Mouse (Mus musculus) forebrain, postnatal 0 days (tissue): ENCODE measurements at regions not wholly inside any gene's neighbourhood (a gene's known extent, or its start where the extent isn't known, plus 50 kb on each side); places are given as distances from the start of the nearest gene placed in this dataset.

ENCODE experiments used
- ATAC-seq: fragments of 200-750 bp; cut with Nextera tagmentation; 2 replicates; pipeline ENCODE4 v1.8.0; 2017; ENCODE audit warnings: mild to moderate bottlenecking, moderate library complexity
- DNase-seq: peaks from one replicate; pipeline ENCODE4 v3.0.0-alpha.2; 2015
- H3K27ac ChIP-seq: fragments of 300-500 bp; sonication (generic); 2 replicates; pipeline ENCODE4 v1.5.1; 2014; ENCODE audit warnings: low read depth, mild to moderate bottlenecking, antibody characterized with exemption, low read length, moderate library complexity, mixed read lengths
- H3K27me3 ChIP-seq: fragments of 300-500 bp; sonication (generic); 2 replicates; pipeline ENCODE4 v1.6.1; 2014; ENCODE audit warnings: mild to moderate bottlenecking, low read length, mixed read lengths; ENCODE audit not compliant: insufficient read depth
- H3K36me3 ChIP-seq: fragments of 300-500 bp; sonication (generic); 2 replicates; pipeline ENCODE4 v1.6.1; 2014; ENCODE audit warnings: mild to moderate bottlenecking, moderate library complexity; ENCODE audit not compliant: insufficient read depth
- H3K4me1 ChIP-seq: fragments of 300-500 bp; sonication (generic); 2 replicates; pipeline ENCODE4 v1.6.1; 2014; ENCODE audit warnings: antibody characterized with exemption; ENCODE audit not compliant: insufficient read depth
- H3K4me2 ChIP-seq: fragments of 300-500 bp; sonication (generic); 2 replicates; pipeline ENCODE4 v1.6.1; 2014; ENCODE audit warnings: low read depth, mild to moderate bottlenecking, moderate library complexity
- H3K4me3 ChIP-seq: fragments of 300-500 bp; sonication (generic); 2 replicates; pipeline ENCODE4 v1.5.1; 2014; ENCODE audit warnings: low read depth, low read length, mixed read lengths
- H3K9ac ChIP-seq: fragments of 300-500 bp; sonication (generic); 2 replicates; pipeline ENCODE4 v1.6.1; 2014; ENCODE audit warnings: mild to moderate bottlenecking
- H3K9me3 ChIP-seq: fragments of 300-500 bp; sonication (generic); 2 replicates; pipeline ENCODE4 v1.6.1; 2016; ENCODE audit warnings: low read length
- CTCF ChIP-seq: sonication (generic); IDR thresholded peaks from 2 replicates; pipeline ENCODE4 v1.5.1; 2016; ENCODE audit warnings: antibody characterized with exemption, control low read depth, low read depth
- WGBS: fragments of 180-500 bp; shearing (Covaris S2); extraction: QIAGEN DNeasy Blood & Tissue Kit; methylation state at CpG from one replicate; pipeline ENCODE4 v1.1.7; 2014; 5-methylcytosine and 5-hydroxymethylcytosine counted together

GRCm38 (mm10) chr5:4498425-4498824, 259.4 kb downstream of the Fzd1 start:
- no peak overlapping the region for H3K27ac ChIP-seq
- H3K4me1 ChIP-seq = peaks cover 4% of the 10 kb centered on the region; the same call in 1 of the 2 replicates

GRCm38 (mm10) chr5:4496907-4497200, 261.0 kb downstream of the Fzd1 start:
- DNase-seq (no peak), ATAC-seq (no peak)
- H3K9ac ChIP-seq = no peak overlapping the region
- H3K27me3 ChIP-seq = no peaks in the 10 kb centered on the region
- peaks cover 4% of the 10 kb centered on the region; the same call in 1 of the 2 replicates for H3K4me1 ChIP-seq
- H3K4me3 ChIP-seq = no peak overlapping the region
- WGBS = 16% methylated on average over 3 of the region's 3 CpGs
- H3K27ac ChIP-seq = no peak overlapping the region
- peak overlapping the region; percentile 27 for H3K4me2 ChIP-seq
- TF ChIP-seq CTCF = no peak
- no peaks in the 10 kb centered on the region for H3K36me3 ChIP-seq
- H3K9me3 ChIP-seq = no peaks in the 10 kb centered on the region

More at GRCm38 (mm10) chr5:4498425-4498824, 259.4 kb downstream of the Fzd1 start:
- no peaks in the 10 kb centered on the region for H3K36me3 ChIP-seq
- no peak for TF ChIP-seq CTCF
- no peak for ATAC-seq
- H3K9ac ChIP-seq = no peak overlapping the region
- DNase-seq = no peak
- no peak overlapping the region for H3K4me2 ChIP-seq
- no peaks in the 10 kb centered on the region for H3K27me3 ChIP-seq
- WGBS = 51% methylated on average over 3 of the region's 3 CpGs
- H3K4me3 ChIP-seq = no peak overlapping the region
- H3K9me3 ChIP-seq = no peaks in the 10 kb centered on the region

GRCm38 (mm10) chr5:4496132-4496906, 261.5 kb downstream of the Fzd1 start:
- no peak overlapping the region for H3K4me3 ChIP-seq
- no peaks in the 10 kb centered on the region for H3K36me3 ChIP-seq
- peak; percentile 87 for ATAC-seq
- TF ChIP-seq CTCF = no peak
- H3K9ac ChIP-seq = no peak overlapping the region
- H3K27ac ChIP-seq = no peak overlapping the region
- H3K4me1 ChIP-seq = peaks cover 4% of the 10 kb centered on the region; the same call in 1 of the 2 replicates
- 7% methylated on average over 20 of the region's 20 CpGs for WGBS
- H3K4me2 ChIP-seq = peak overlapping the region; percentile 27
- H3K27me3 ChIP-seq = no peaks in the 10 kb centered on the region
- H3K9me3 ChIP-seq = no peaks in the 10 kb centered on the region
- DNase-seq = peak; percentile 63

- no peaks in the 10 kb centered on the region for H3K9me3 ChIP-seq
- no peak overlapping the region for H3K4me3 ChIP-seq
- H3K4me2 ChIP-seq = no peak overlapping the region
- H3K27me3 ChIP-seq = no peaks in the 10 kb centered on the region
- DNase-seq (peak; percentile 40), ATAC-seq (peak; percentile 41)
- no peak for TF ChIP-seq CTCF
- no peak overlapping the region for H3K9ac ChIP-seq
- no peaks in the 10 kb centered on the region for H3K36me3 ChIP-seq
- peaks cover 4% of the 10 kb centered on the region; the same call in 1 of the 2 replicates for H3K4me1 ChIP-seq
- H3K27ac ChIP-seq = no peak overlapping the region
- 49% methylated on average over 6 of the region's 6 CpGs for WGBS
Measured at GRCm38 (mm10) chr5:4495482-4495881, 262.4 kb downstream of the Fzd1 start.

- ATAC-seq = no peak; the same call in 1 of the 2 replicates
- WGBS = 71% methylated on average over 4 of the region's 4 CpGs
- H3K9ac ChIP-seq = no peak overlapping the region
- H3K27me3 ChIP-seq = no peaks in the 10 kb centered on the region
- peaks cover 15% of the 10 kb centered on the region; the same call in 1 of the 2 replicates for H3K4me1 ChIP-seq
- H3K9me3 ChIP-seq = no peaks in the 10 kb centered on the region
- no peak overlapping the region for H3K4me3 ChIP-seq
- DNase-seq = no peak
- H3K4me2 ChIP-seq = no peak overlapping the region
- H3K36me3 ChIP-seq = no peaks in the 10 kb centered on the region
- H3K27ac ChIP-seq = no peak overlapping the region; the same call in 1 of the 2 replicates
- TF ChIP-seq CTCF = no peak
Measured at GRCm38 (mm10) chr5:4486391-4487132, 271.3 kb downstream of the Fzd1 start.

- no peak for TF ChIP-seq CTCF
- DNase-seq (peak; percentile 74), ATAC-seq (peak; percentile 91)
- Histone ChIP-seq H3K4me1 (peaks cover 15% of the 10 kb centered on the region; the same call in 1 of the 2 replicates), H3K4me3 (no peak overlapping the region), H3K36me3 (no peaks in the 10 kb centered on the region), H3K9ac (no peak overlapping the region), H3K9me3 (no peaks in the 10 kb centered on the region), H3K4me2 (0 out of 2 replicates have a peak overlapping the region, but pooled peaks have one; percentile 0), H3K27ac (peak overlapping the region; percentile 54), H3K27me3 (no peaks in the 10 kb centered on the region)
- 13% methylated on average over 10 of the region's 10 CpGs for WGBS
Measured at GRCm38 (mm10) chr5:4485542-4486390, 272.1 kb downstream of the Fzd1 start.
